Mouse (Mus musculus) small intestine, adult 2 months (tissue): ENCODE measurements around the gene Dab2. TPM values are rescaled to one million over a fixed set of nuclear protein-coding genes. Genes with fewer than 3 reads are reported as not detected.

Experiments
- H3K27ac ChIP-seq: fragments of 200-500 bp; 2 replicates; pipeline ENCODE4 v1.5.1; 2012; ENCODE audit warnings: low read depth, low read length, control low read depth, inconsistent platforms; ENCODE audit not compliant: insufficient read depth
- H3K27me3 ChIP-seq: fragments of 200-500 bp; 2 replicates; pipeline ENCODE4 v1.6.1; 2012; ENCODE audit warnings: mild to moderate bottlenecking, moderate library complexity, low read length, inconsistent platforms; ENCODE audit not compliant: control insufficient read depth, insufficient read depth
- H3K36me3 ChIP-seq: fragments of 200-500 bp; 2 replicates; pipeline ENCODE4 v1.6.1; 2012; ENCODE audit warnings: mild to moderate bottlenecking, low read length, control low read depth, inconsistent platforms; ENCODE audit not compliant: control insufficient read depth, insufficient read depth
- H3K4me1 ChIP-seq: fragments of 200-500 bp; 2 replicates; pipeline ENCODE4 v1.6.1; 2012; ENCODE audit warnings: low read length, inconsistent platforms, mixed read lengths; ENCODE audit not compliant: control insufficient read depth, insufficient read depth, insufficient read length
- H3K4me3 ChIP-seq: fragments of 200-500 bp; 2 replicates; pipeline ENCODE4 v1.5.1; 2012; ENCODE audit warnings: low read depth, mild to moderate bottlenecking, control low read depth, inconsistent platforms, low read length, moderate library complexity
- CTCF ChIP-seq: fragments of 200-500 bp; IDR thresholded peaks from 2 replicates; pipeline ENCODE4 v1.5.1; 2012; ENCODE audit warnings: low read depth, mild to moderate bottlenecking, control low read depth, inconsistent platforms, low read length, moderate library complexity, mixed read lengths; ENCODE audit not compliant: insufficient replicate concordance, insufficient read length; ENCODE audit errors: extremely low read depth
- POLR2A ChIP-seq: fragments of 200-500 bp; IDR thresholded peaks from 2 replicates; pipeline ENCODE4 v1.6.1; 2012; ENCODE audit warnings: low read depth, mild to moderate bottlenecking, control low read depth, inconsistent platforms, low read length, moderate library complexity
- WGBS: fragments of 180-500 bp; shearing (Covaris S2); methylation state at CpG from one replicate; pipeline ENCODE4 v1.1.7; 2018; 5-methylcytosine and 5-hydroxymethylcytosine counted together
- polyA plus RNA-seq: library from polyadenylated mRNA; depleted of rRNA; stranded (reverse); fragments of >200 nt; gene quantifications from 2 replicates; pipeline ENCODE4 v1.2.3, GENCODE M21; 2012

Dab2 gene
- polyA plus RNA-seq, 1 experiment, result 4.0 TPM

DNA sequence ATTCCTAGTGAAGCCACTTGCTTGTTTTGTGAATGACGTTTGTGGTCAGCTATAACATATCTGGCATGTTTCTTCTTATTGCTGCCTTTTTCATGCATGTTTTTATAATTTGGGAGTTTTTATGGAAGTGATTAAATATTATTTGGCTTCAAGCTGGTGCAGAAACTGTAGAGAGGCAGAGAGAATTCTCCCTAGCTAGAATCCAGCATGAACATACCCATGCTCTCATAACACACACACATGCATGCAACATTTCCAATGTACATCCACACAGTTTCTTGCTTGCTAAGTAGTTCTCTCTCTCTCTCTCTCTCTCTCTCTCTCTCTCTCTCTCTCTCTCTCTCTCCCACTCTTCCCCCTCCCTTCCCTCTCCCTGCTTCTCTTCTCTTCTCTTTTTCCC is 70.4 kb downstream of the Dab2 start:
- TF ChIP-seq CTCF (no peak), POLR2A (no peak)
- Histone ChIP-seq H3K4me3 (no peak overlapping the region), H3K27ac (no peak overlapping the region), H3K27me3 (no peaks in the 10 kb centered on the region), H3K36me3 (no peaks in the 10 kb centered on the region), H3K4me1 (no peaks in the 10 kb centered on the region)
- 61% methylated on average over 1 of the region's 1 CpGs for WGBS

DNA sequence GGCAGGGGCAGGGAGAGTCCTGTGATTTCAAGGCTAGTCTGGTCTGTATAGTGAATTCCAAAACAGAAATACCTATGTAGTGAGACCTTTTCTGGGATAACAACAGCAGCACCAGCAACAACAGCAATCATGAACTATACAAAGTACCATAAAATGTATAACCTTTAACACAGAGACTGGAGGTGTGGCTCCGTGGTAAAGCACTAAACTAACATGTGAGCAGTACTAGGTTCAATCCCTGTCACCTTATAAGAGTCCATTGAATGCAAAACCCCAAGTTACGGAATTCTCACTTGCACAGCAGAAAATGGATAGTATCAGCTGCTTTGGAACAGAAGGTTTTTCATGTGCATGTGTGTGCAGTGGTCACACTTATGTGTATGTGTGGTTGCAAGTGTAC is 71.9 kb downstream of the Dab2 start:
- WGBS, result 41% methylated on average over 2 of the region's 2 CpGs
- no peaks in the 10 kb centered on the region for H3K36me3 ChIP-seq
- no peaks in the 10 kb centered on the region for H3K4me1 ChIP-seq
- no peak overlapping the region for H3K4me3 ChIP-seq
- no peak for TF ChIP-seq POLR2A
- no peak for TF ChIP-seq CTCF
- no peak overlapping the region for H3K27ac ChIP-seq
- no peaks in the 10 kb centered on the region for H3K27me3 ChIP-seq

DNA sequence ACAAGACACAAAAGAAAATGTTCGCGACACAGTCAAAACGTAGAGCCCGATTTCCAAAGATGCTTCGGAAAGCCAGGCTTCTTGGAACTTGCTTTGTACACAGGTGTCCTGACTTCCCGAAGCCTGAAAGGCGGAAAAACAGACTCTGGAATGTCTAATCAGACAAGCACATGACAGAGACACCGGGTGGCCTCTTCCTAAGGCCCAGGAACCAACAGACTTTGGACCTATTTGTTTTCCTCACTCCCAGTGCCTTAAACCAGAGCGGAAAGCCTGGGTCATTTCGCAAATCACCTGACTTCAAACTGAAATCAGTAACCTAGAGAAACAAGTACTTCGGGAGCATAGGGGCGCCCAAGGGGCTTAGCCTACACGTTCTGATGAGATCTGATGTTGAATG is 75.4 kb downstream of the Dab2 start:
- Histone ChIP-seq H3K4me3 (no peak overlapping the region), H3K27ac (no peak overlapping the region), H3K27me3 (no peaks in the 10 kb centered on the region), H3K36me3 (no peaks in the 10 kb centered on the region), H3K4me1 (no peaks in the 10 kb centered on the region)
- WGBS, result 35% methylated on average over 13 of the region's 13 CpGs
- TF ChIP-seq POLR2A (no peak), CTCF (no peak)

DNA sequence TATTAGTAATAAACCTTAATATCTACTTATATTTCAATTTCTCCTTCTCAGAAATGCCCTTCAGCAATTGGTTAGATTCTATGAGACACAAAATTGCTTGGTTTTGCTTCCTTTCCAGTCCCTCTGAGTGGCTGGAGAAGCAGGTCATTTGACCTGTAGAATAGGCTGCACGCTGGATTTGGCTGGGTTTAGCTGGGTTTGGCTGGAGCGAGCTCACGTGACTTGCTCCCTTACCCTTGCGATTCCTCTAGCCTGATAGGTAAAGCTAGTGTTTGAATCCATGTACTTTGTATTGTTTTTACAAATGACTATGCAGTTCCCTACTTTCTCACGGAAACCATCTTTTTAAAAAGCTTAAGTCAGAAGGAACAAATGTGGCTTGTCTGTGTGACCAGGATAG is 76.4 kb downstream of the Dab2 start:
- WGBS, result 84% methylated on average over 5 of the region's 5 CpGs
- H3K27me3 ChIP-seq, result no peaks in the 10 kb centered on the region
- H3K27ac ChIP-seq, result no peak overlapping the region
- H3K36me3 ChIP-seq, result no peaks in the 10 kb centered on the region
- H3K4me1 ChIP-seq, result no peaks in the 10 kb centered on the region
- no peak overlapping the region for H3K4me3 ChIP-seq
- TF ChIP-seq POLR2A (no peak), CTCF (no peak)

DNA sequence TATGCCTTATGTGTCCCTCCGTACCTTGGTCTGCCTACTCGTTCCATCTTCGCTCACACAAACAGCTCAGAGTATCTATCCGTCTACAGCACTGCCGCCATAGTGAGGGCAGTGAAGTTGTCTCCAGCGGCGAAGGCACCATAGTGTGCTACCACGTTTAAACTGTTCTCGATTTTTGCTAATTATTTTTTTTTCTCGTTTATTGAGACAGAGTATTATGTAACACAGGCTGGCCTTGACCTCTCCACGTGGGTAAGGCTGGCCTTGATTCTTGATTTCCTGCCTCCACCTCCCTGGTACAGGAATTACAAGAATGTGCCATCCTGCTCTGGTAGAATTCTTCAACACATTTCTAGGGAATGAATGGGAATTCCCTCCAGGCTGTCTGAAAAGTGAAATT is 77.2 kb downstream of the Dab2 start:
- Histone ChIP-seq H3K36me3 (no peaks in the 10 kb centered on the region), H3K27me3 (no peaks in the 10 kb centered on the region), H3K4me3 (no peak overlapping the region), H3K4me1 (no peaks in the 10 kb centered on the region), H3K27ac (no peak overlapping the region)
- TF ChIP-seq CTCF, result no peak
- TF ChIP-seq POLR2A, result no peak
- 81% methylated on average over 11 of the region's 11 CpGs for WGBS

DNA sequence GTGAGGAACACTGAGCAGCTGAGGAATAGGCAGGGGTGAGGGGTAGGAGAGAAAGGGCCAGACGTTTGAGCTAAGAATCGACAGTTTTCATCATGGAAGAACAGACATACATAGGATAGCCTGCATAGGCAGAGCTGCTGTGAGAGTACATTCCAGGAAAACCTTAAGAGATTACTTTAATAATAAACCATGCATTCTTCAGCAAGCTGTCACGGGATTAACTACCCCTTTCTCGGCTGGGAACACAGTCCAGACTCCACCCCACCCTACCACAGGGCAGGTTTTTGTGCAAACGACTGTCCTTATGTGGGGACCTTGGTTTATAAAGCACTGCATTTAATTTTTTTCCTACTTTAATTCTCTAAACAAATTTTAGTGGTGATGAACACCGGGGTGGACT is 84.4 kb downstream of the Dab2 start:
- WGBS, result 37% methylated on average over 6 of the region's 6 CpGs
- 0 out of 2 replicates have a peak, but pooled peaks cover 2% of the 10 kb centered on the region for H3K4me1 ChIP-seq
- TF ChIP-seq CTCF (no peak), POLR2A (no peak)
- H3K36me3 ChIP-seq, result no peaks in the 10 kb centered on the region
- H3K4me3 ChIP-seq, result no peak overlapping the region
- H3K27me3 ChIP-seq, result no peaks in the 10 kb centered on the region
- no peak overlapping the region for H3K27ac ChIP-seq

DNA sequence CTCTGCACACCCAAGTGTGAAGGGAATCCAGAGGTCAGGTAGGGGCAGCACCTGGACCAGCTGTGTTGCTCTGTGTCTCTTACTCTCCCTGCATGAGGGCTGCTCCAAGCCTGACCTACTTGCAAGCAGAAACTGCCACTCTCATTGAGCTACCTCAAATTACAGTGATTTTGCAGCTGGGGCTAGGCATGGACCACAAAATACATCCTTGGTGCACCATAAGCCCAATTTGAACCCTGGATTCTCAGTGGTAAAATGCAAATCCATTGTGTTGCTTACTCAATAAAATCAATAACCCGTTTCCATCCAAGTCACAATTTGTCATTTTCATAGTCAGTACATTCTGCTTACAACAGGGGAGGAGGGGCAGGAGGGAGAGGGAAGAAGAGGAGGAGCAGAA is 85.7 kb downstream of the Dab2 start:
- 0 out of 2 replicates have a peak, but pooled peaks cover 2% of the 10 kb centered on the region for H3K4me1 ChIP-seq
- no peaks in the 10 kb centered on the region for H3K27me3 ChIP-seq
- TF ChIP-seq POLR2A (no peak), CTCF (no peak)
- no peak overlapping the region for H3K27ac ChIP-seq
- H3K36me3 ChIP-seq, result no peaks in the 10 kb centered on the region
- 48% methylated on average over 1 of the region's 1 CpGs for WGBS
- H3K4me3 ChIP-seq, result no peak overlapping the region
